Mouse (Mus musculus) heart, adult 18-20 months (tissue): ENCODE data around the gene Rgl2. TPM values are rescaled to one million over a fixed set of nuclear protein-coding genes. Genes with fewer than 3 reads are reported as not detected.
A peak's percentile ranks its signal among the peaks of the same experiment; 100 is the strongest.
"Not testable (repeated sequence)": the region's sequence is repeated elsewhere in the genome, so short reads cannot be mapped to it uniquely, and the experiment has no call there.

ENCODE experiments used
- DNase-seq, 2 experiments: peaks; one replicate each; pipeline ENCODE4 v3.0.0; 2021 to 2022; ENCODE audit warnings: mixed read lengths in 1 of 2
- total RNA-seq, 2 experiments: library from RNA; stranded (reverse); gene quantifications; 2 replicates each; pipeline ENCODE4 v1.2.3; 2021

Gene Rgl2
- total RNA-seq, 2 experiments from 2014 or later, result 30.9 to 31.8 TPM

DNA sequence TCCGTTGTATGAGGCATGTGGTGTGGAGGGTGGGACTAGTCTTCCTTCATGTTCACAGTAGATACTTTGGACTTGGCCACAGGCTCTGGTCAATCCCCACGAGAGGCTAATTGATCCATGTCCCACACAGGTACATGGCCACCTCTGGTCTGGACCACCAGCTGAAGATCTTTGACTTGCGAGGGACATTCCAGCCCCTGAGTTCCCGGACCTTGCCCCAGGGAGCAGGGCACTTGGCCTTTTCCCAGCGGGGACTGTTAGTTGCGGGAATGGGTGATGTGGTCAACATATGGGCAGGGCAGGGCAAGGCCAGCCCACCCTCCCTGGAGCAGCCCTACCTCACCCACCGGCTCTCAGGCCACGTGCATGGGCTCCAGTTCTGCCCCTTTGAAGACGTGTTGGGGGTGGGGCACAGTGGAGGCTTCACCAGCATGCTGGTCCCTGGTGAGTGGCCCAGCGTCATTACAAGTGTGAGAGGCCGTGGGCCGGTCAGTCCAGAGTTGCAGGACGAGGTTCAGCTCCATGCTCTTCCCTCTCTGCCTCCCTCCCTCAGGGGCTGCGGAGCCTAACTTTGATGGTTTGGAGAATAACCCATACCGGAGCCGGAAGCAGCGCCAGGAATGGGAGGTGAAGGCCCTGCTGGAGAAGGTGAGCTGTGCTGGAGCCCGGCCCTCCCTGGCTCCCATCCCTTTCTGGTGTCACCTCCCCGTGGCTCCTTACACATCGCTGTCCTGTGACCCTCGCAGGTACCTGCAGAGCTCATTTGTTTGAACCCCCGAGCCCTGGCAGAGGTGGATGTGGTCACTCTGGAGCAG, 19.0 kb downstream of the Rgl2 start:
- DNase-seq, result no peak

DNA sequence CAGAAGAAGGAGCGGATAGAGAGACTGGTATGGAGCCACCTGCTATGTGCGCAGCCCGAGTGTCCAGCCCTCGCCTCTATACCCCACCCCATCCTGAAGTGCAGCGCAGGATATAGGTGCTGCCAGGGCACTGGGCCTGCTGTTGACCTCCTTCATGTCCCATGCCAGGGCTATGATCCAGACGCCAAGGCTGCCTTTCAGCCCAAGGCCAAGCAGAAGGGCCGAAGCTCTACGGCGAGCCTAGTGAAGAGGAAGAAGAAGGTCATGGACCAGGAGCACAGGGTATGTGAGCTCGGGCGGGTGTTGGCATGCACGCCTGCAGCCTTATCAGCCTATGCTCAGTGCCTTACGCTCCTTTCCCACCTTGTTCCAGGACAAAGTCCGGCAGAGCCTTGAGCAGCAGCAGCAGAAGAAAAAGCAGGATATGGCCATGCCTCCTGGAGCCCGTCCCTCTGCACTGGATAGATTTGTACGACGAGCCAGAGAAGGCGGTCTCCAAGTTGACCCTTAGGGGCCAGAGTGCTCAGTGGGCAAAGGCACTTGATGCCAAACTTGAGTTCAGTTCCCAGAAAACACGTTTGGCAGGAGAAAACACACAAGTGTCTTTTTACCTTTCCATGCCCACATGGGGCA, 19.7 kb downstream of the Rgl2 start:
- DNase-seq, result no peak

GRCm38 (mm10) chr17:33950131-33950625, 20.8 kb downstream of the Rgl2 start:
- no peak for DNase-seq

DNA sequence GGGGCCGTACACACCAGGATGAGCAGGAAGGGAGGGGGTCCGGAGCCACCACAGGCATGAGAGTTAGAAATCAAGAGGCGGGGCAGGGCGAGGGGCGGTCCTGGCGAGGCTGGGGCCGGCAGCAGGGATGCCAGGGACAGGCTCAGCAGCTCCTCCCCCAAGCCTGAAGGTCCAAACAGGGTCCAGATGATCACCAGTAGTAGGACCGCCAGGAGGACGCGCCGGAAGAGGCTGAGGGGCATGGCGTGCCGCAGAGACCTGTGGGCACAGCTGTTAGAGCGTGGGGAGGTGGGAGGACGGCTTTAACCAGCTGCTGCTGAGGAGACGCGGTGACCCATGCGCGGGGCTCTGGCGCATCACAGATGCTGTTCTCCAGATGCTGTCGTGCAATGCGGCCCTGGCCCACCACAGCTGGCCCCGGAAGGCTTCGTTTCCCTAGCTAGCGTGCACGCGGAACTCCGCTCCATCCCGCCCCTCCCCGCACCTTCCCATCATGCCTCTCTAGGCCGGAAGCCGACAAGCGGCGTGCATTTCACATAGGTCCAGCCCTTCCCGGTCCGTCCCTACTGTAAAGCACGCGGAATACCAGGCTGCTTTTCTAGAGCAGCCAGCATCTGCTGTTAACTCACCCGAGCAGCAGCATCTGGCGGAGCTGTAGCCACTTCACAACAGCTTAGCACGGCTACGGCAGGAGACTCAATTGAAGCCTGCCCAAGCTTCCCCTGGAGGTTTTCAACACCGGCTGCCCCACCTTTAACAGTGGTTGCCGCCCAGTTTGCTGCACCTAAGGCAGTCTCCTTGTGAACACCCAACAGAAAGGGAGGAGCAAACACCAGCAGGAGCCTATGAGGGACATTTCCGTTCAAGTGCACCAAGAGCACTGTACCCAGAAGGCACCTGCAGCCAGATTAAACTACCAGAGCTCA, 21.9 kb downstream of the Rgl2 start, which contains the start of gene B3galt4:
Gene B3galt4 (minus strand): TSS at position 468 of the 926 bp plus-strand sequence.
- DNase-seq, result peak; percentile 82 to 83

GRCm38 (mm10) chr17:33952015-33952414, 22.7 kb downstream of the Rgl2 start:
- not testable (repeated sequence) for DNase-seq

GRCm38 (mm10) chr17:33952879-33953278, 23.5 kb downstream of the Rgl2 start:
- DNase-seq, result no peak

DNA sequence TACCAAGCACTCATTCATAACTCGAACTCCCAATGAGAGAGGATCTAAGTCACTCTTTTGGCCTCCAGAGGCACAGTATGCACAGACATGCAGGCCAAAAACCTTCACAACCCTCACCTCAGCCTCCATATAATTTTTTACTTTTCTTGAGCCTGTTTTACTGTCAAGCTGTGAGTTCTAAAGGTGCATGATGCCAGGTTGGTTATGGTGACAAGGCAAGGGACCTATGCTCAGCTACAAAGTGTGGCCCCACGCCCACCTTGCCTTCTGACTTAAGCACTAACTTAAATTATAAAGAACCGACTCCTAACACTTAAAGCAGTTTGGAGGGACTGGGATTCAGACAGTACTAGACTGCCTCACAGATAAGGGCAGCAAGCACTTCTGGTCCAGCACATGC, 24.0 kb downstream of the Rgl2 start:
- no peak for DNase-seq

GRCm38 (mm10) chr17:33953961-33954565, 24.7 kb downstream of the Rgl2 start:
- no peak for DNase-seq

GRCm38 (mm10) chr17:33954646-33955554, 25.6 kb downstream of the Rgl2 start:
- no peak for DNase-seq

DNA sequence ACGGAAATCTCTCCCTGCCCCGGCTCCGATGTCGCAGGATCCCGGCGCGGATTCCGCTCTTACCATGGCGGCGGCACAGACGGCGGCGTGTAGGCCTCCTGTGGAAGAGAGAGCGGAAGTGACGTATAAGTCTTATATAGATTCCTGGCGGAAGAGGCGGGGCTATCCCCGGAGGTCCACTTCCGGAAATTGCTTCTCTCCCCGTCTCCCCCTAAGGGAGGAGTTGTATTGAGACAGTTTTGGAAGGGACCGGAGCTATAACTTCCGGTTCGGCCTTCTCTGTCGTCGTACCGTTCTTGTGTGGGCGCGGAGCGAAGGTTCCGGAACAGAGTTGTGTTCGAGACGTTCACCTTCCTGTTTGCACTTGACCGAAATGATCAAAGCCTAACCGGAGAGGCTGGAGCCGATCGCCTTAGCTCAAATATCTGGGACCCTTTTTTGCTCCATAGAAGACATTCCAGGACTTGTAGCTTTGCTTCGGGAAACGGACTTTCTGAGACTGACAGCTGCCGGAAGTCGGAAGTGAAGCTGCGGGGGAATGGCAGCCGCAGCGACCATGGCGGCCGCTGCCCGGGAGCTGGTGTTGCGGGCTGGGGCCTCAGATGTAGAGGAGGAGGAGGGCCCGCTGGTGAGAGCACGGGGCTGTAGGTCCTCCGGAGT, 26.3 kb downstream of the Rgl2 start, which contains the start of the genes Vps52 and Rps18:
Gene Vps52 (plus strand): TSS at position 258 of the 660 bp plus-strand sequence.
Gene Rps18 (minus strand): TSS at position 447 of the 660 bp plus-strand sequence.
- DNase-seq, result peak; percentile 98

GRCm38 (mm10) chr17:33956336-33956735, 27.0 kb downstream of the Rgl2 start:
- DNase-seq, result no peak

- DNase-seq, result no peak
These were observed 28.1 kb downstream of the Rgl2 start for GRCm38 (mm10) chr17:33957493-33957892.

DNA sequence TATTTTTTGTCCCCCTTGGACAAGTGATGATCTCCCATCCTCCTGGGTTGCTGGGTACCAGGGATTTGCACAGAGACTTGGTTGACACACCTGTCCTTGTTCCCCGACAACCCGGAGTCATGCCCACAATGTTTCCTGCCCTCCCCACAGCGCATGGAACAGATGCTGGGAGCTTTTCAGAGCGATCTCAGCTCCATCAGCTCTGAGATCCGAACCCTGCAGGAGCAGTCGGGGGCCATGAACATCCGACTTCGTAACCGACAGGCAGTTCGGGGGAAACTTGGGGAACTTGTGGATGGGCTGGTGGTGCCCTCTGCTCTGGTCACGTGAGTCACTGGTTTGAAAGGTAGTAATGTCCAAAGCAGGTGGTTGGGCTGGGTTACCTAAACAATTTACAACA, 29.1 kb downstream of the Rgl2 start:
- no peak for DNase-seq

- DNase-seq, result no peak
These were observed 29.8 kb downstream of the Rgl2 start for GRCm38 (mm10) chr17:33959135-33959534.

DNA sequence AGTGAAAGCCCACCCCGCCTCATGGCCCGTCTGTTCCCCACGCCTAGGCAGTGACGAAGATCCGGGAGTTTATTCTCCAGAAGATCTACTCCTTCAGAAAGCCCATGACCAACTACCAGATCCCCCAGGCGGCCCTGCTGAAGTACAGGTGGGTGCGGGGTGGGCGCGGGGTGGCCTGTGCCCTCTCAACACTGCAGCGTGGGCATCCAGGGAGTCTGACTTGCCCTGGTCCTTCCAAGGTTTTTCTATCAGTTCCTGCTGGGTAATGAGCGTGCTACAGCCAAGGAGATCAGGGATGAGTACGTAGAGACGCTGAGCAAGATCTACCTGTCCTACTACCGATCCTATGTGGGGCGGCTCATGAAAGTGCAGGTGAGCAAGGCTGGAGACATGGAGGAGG, 30.6 kb downstream of the Rgl2 start:
- no peak for DNase-seq

DNA sequence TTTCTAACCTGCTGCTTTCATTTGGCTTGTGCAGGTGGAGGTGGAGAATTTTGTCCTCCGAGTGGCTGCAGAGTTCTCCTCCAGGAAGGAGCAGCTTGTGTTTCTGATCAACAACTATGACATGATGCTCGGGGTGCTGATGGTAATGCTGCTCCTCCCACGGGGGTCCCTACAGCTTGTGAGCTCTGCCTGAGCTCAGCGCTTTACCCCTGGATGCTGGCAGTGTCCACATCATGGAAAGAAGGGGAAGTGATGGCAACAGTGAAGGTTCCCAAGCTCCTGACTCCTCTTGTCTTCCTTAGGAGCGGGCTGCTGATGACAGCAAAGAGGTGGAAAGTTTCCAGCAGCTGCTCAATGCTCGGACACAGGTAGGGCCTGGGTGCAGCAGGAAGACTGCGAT, 33.5 kb downstream of the Rgl2 start:
- no peak for DNase-seq

DNA sequence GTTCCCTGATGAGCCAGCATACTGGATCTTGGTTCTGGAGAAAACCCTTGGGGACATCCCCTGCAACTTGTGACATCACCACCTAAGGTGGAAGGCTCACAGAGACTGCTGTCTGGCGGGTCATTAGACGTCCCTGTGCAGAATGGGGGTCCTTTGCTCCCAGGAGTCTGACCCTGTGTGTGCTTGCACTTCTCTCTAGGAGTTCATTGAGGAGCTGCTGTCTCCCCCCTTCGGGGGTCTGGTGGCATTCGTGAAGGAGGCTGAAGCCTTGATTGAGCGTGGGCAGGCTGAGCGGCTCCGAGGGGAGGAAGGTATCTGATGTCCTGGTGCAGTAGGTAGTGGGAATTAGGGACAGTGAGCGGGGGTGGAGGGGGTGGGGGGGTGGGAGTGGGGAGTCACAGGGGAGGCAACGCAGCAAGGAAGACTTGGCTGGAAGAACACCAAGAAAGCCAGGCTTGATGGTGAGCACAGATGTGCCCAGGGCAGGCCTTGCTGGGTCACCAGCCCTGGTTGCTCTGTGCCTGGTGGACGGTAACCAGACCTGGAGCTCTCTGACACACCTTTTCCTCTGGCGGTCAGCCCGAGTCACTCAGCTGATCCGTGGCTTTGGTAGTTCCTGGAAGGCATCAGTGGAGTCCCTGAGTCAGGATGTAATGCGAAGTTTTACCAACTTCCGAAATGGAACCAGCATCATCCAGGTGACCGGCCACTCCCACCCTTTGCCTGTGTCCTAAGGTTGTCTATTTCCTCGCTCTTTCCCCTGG, 35.9 kb downstream of the Rgl2 start:
- DNase-seq, result no peak

- no peak for DNase-seq
These were observed 36.7 kb downstream of the Rgl2 start for GRCm38 (mm10) chr17:33965846-33966550.

- peak; percentile 76 to 91 for DNase-seq
These were observed 39.1 kb downstream of the Rgl2 start for GRCm38 (mm10) chr17:33968489-33968888.
